Mouse (Mus musculus) megakaryocyte, embryonic 14.5 days (primary cell): ENCODE results near the gene Grid2ip.

Source experiments
- FLI1 ChIP-seq: IDR thresholded peaks from 2 replicates; pipeline ENCODE4 v1.6.1; 2012; ENCODE audit warnings: low read length, inconsistent platforms, mixed read lengths
- GATA1 ChIP-seq: IDR thresholded peaks from 3 replicates; pipeline ENCODE4 v1.6.1; 2012; ENCODE audit warnings: mixed read lengths, low read length, inconsistent platforms, borderline replicate concordance

DNA sequence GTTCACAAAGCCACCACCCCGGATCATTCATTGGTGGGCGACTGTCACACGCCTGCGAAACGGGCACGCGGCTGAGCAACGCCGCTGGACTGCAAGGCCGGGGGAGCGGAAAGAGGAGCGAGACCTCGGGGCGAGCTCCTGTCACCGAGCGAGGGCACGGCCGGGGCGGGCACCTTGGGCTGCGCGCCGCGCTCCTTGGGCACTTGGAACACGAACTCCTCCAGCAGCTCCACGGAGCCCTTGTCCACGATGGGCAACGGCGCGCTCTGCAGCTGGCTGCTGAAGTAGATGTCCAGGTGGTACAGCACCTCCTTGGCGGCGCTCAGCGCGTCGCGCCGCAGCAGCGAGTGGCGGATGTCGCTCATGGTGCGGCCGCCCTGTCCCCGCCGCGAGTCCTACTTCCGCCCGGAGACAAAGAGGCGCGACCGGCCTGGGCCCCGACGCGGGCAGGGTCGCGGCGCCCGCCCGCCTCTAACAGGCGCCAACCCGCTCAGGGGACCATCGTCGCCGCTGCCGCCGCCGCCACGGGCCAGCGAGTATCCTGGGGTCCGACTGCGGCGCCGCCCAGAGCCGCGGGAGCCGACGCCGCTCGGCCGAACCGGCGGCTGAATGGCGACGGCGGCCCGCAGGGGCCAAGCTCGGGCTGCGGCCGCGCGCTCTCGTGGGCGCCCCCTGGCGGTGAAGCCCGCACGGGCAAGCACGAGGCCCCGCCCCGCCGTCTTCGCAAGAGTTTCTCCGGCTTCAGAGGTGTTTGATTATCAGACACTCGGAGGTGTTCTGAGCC lies 42.2 kb upstream of the Grid2ip start, which contains the start of gene E130309D02Rik:
- TF ChIP-seq GATA1 (no peak), FLI1 (no peak)
